Mouse (Mus musculus): ENCODE results near the gene Kdm8.

GRCm38 (mm10) chr7:125398116-125398515 is 46.4 kb upstream of the Kdm8 start:
- TF ChIP-seq TAL1 (conservative IDR thresholded peaks at IDR 0.05; ENCODE audit: low read depth, low read length) (no peak), CTCF (IDR thresholded peaks at IDR 0.05; ENCODE audit: low read depth, low read length) (no peak), GATA2 (IDR thresholded peaks at IDR 0.05; ENCODE audit: borderline replicate concordance, low read depth, low read length) (no peak), GATA1 (IDR thresholded peaks at IDR 0.05; ENCODE audit: borderline replicate concordance, low read length) (no peak), POLR2AphosphoS5 (IDR thresholded peaks at IDR 0.05; ENCODE audit: insufficient replicate concordance, low read depth, low read length) (no peak)

All from G1E (cell line).